Mouse (Mus musculus): ENCODE data around the gene Tuba3a. TPM values are rescaled to one million over a fixed set of nuclear protein-coding genes. Genes with fewer than 3 reads are reported as not detected.
"Not testable (repeated sequence)": the region's sequence is repeated elsewhere in the genome, so short reads cannot be mapped to it uniquely, and the experiment has no call there.

Gene Tuba3a
- polyA plus RNA-seq, 1 experiment from 2014 or later: not detected

DNA sequence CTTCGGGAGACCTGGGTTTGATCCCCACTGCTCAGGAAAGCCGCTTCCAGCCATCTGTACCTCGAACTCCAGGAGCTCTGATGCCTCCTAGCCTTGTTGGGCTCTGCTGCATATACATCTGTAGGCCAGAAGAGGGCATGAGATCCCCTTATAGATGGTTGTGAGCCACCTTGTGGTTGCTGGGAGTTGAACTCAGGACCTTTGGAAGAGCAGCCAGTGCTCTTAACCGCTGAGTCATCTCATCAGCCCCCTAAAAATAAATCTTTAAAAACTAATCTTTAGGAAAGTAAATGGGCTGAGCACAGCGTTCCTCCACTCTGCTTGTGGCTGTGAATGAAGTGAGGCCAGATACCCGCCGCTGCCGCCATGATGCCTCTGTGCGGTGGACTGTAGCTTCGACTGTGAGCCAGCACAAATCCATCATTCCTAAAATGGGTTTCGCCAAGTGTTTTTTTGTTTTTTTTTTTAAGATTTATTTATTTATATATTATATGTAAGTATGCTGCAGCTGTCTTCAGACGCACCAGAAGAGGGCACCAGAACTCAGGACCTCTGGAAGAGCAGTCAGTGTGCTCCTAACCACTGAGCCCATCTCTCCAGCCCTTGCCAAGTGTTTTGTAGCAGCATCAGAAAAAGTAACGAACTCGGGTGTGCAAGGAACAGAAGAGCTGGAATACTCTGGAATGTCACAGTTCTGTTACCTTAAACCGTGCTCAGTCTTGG, 10.8 kb downstream of the Tuba3a start:
- Histone ChIP-seq H3K9ac (no peak overlapping the region), H3K9me3 (no peaks in the 10 kb centered on the region), H3K27ac (no peak overlapping the region), H3K4me3 (no peak overlapping the region), H3K36me3 (replicated peaks) (no peaks in the 10 kb centered on the region), H3K27me3 (replicated peaks) (no peaks in the 10 kb centered on the region), H3K4me1 (peaks cover 6% of the 10 kb centered on the region; the same call in 1 of the 2 replicates), H3K4me2 (no peak overlapping the region)
- WGBS: 63% methylated on average over 15 of the region's 15 CpGs
- ATAC-seq (replicated peaks): no peak

DNA sequence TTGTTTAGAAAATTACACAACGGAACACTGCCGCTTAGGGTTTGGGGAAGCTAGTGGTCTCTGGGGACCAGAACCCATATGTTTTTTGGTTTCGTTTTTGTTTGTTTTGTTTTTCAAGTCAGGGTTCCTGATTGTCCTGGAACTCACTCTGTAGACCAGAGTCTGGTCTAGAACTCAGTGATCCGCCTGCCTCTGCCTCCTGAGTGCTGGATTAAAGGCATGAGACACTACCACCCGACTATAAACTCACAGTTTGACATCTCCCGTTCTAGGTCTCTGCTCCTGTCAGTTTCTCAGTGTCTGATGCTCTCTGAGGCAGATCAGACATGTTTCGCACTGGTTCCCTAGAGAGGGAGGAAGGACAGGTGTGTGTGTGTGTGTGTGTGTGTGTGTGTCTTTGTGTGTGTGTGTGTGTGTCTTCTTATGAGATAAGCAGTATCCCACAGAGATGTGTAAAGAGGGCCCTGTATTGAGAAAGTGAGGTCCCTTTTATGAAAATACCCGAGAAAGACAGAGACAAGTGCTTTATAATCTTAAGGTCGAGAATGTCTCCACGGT, 13.5 kb downstream of the Tuba3a start:
- peaks cover 6% of the 10 kb centered on the region; the same call in 1 of the 2 replicates for H3K4me1 ChIP-seq
- H3K36me3 ChIP-seq (replicated peaks): no peaks in the 10 kb centered on the region
- ATAC-seq (replicated peaks): no peak
- no peaks in the 10 kb centered on the region for H3K9me3 ChIP-seq
- no peak overlapping the region for H3K4me3 ChIP-seq
- H3K4me2 ChIP-seq: no peak overlapping the region
- WGBS: 76% methylated on average over 10 of the region's 10 CpGs
- no peak overlapping the region for H3K9ac ChIP-seq
- no peaks in the 10 kb centered on the region for H3K27me3 ChIP-seq (replicated peaks)
- H3K27ac ChIP-seq: no peak overlapping the region

DNA sequence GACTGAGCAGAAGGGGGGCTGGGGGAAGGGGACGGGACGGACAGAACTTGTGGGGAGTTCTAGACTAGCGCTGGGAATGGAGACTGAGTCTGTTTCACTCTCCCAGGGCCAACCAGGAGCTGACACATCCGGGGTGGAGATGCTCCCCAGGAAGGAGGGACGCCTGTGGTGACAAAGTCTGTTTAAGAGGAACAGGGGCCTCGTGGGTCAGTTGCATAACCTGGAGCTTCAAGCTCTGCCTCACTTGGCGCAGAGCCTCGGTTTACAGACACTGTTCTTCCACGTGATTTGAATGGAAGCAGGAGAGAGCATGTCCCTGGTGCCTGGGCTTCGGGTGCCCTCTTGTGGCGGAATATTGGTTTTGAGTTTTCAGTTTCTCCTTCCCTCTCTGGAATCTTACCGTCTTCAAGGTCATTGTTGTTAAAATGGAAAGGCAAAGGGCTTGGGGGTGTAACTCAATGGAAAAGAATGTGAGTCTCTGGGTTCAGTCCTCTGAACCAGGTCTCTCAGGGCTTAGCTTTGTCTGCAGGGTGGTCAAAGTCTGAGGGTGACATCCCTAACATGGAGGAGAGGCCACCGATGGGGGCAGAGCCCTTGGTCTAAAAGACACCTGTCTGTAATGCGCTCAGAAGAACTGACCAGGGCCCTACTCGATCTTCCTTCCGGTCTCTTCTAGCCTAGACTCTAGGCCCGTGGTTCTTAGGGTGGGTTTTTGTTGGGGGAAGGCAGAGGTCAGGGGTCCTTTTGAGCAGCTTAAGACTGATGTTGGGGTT, 14.2 kb downstream of the Tuba3a start:
- peak overlapping the region; percentile 34 for H3K4me2 ChIP-seq
- no peak overlapping the region for H3K9ac ChIP-seq
- no peaks in the 10 kb centered on the region for H3K27me3 ChIP-seq (replicated peaks)
- H3K9me3 ChIP-seq: no peaks in the 10 kb centered on the region
- H3K4me1 ChIP-seq: peaks cover 6% of the 10 kb centered on the region; the same call in 1 of the 2 replicates
- WGBS: 20% methylated on average over 17 of the region's 17 CpGs
- H3K4me3 ChIP-seq: 0 out of 2 replicates have a peak overlapping the region, but pooled peaks have one; percentile 7
- H3K27ac ChIP-seq: no peak overlapping the region
- no peaks in the 10 kb centered on the region for H3K36me3 ChIP-seq (replicated peaks)
- ATAC-seq (replicated peaks): peak; percentile 93

DNA sequence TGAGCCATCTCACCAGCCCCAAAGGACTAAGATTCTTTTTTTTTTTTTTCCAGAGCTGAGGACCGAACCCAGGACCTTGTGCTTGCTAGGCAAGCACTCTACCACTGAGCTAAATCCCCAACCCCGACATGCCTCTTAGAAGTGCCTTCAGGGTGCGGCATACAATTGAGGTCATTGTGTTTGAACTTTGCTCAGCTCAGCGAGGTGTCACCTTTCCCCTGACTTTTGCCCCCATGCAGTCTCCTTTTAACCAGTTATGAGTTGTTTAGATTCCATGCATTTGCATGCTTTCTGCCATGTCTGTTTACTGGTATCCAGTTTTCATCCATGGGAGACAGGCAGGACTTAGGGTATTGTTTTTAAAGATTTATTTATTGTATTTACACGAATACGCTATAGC, 17.0 kb downstream of the Tuba3a start:
- 50% methylated on average over 6 of the region's 6 CpGs for WGBS
- ATAC-seq (replicated peaks): no peak
- no peaks in the 10 kb centered on the region for H3K36me3 ChIP-seq (replicated peaks)
- no peak overlapping the region for H3K27ac ChIP-seq
- H3K4me1 ChIP-seq: peaks cover 6% of the 10 kb centered on the region; the same call in 1 of the 2 replicates
- H3K4me3 ChIP-seq: no peak overlapping the region
- no peak overlapping the region for H3K9ac ChIP-seq
- no peaks in the 10 kb centered on the region for H3K27me3 ChIP-seq (replicated peaks)
- H3K9me3 ChIP-seq: no peaks in the 10 kb centered on the region
- no peak overlapping the region for H3K4me2 ChIP-seq

DNA sequence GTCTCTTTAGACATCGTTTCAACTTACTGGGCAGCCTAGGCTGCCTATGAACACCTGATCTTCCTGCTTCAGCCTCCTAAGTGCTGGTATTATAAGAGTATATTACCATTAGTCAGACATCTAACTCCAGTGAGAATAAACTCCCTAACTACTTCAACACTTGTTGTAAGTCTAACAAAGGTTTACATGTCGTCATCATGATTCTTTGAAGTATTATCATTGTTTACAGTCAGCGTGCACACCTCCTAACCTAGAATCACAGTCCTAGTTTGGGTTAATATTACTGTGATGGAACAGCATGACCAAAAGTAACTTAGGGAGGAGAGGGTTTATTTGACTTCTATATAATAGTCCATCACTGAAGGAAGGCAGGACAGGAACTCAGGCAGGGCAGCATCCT, 18.4 kb downstream of the Tuba3a start:
- no peak for ATAC-seq (replicated peaks)
- Histone ChIP-seq H3K4me3 (no peak overlapping the region), H3K36me3 (replicated peaks) (no peaks in the 10 kb centered on the region), H3K9me3 (no peaks in the 10 kb centered on the region), H3K27me3 (replicated peaks) (no peaks in the 10 kb centered on the region), H3K4me2 (no peak overlapping the region), H3K27ac (no peak overlapping the region), H3K9ac (no peak overlapping the region), H3K4me1 (peaks cover 6% of the 10 kb centered on the region; the same call in 1 of the 2 replicates)
- 89% methylated on average over 3 of the region's 3 CpGs for WGBS

DNA sequence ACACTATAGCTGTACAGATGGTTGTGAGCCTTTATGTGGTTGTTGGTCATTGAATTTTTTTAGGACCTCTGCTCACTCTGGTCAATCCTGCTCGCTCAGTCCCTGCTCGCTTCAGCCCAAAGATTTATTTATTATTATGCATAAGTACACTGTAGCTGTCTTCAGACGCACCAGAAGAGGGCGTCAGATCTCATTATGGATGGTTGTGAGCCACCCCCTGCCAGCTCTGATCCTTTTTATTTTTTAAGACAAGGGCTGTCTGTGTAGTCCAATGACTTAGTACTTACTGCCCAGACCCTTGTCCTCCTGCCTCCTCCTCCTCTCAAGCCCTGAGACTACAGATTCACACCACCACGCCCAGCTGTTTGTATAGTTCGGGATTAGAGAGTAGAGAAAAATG, 19.2 kb downstream of the Tuba3a start:
- not testable (repeated sequence) for H3K4me3 ChIP-seq; H3K27me3 ChIP-seq (replicated peaks); H3K27ac ChIP-seq; H3K4me2 ChIP-seq; H3K36me3 ChIP-seq (replicated peaks); H3K4me1 ChIP-seq; H3K9me3 ChIP-seq; H3K9ac ChIP-seq; ATAC-seq (replicated peaks)
- 63% methylated on average over 6 of the region's 6 CpGs for WGBS

DNA sequence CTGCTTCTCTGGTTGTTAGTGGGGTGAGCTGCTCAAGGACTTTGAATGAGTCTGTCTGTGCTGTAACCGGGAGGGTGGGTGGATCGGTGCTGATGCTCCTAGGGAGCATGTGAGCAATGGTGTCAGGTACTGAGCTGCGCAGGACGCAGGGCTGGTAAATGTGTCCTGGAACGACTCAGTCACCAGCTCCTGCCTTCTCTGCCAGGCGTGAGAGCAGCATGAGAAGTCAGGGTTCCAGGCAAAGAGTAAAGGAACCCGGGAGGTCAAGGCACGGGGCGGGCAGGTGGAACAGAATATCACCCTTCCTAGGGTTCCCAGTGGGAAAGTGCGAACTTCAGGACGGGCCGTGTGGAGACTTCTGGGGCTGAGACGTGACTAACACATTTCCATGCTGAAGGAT, 19.8 kb downstream of the Tuba3a start:
- H3K27ac ChIP-seq: no peak overlapping the region
- ATAC-seq (replicated peaks): no peak

DNA sequence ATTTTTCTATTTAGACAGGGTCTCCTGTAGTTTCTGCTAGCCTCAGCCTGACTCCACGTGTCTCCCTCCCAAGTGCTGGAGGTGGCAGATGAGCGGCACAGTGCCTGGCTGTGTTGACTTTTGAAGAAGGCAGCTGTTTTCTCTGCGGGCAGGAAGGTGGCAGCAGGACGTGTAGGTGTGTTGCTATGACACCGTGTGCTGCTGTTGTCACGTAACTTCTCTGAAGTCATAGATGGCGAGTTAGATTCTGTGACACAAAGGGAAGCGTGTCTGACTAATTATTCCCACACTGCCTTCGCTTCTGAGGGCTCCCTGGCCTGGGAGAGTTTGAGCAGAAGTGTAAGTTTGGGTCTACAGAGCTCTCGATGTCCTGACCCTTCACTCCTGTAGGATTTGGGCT, 20.6 kb downstream of the Tuba3a start:
- 60% methylated on average over 10 of the region's 10 CpGs for WGBS

More for the DNA sequence above, 19.8 kb downstream of the Tuba3a start:
- Histone ChIP-seq H3K4me1 (no peaks in the 10 kb centered on the region), H3K27me3 (replicated peaks) (no peaks in the 10 kb centered on the region), H3K36me3 (replicated peaks) (no peaks in the 10 kb centered on the region), H3K9me3 (no peaks in the 10 kb centered on the region), H3K9ac (no peak overlapping the region), H3K4me2 (no peak overlapping the region), H3K4me3 (no peak overlapping the region)
- WGBS: 80% methylated on average over 13 of the region's 13 CpGs

DNA sequence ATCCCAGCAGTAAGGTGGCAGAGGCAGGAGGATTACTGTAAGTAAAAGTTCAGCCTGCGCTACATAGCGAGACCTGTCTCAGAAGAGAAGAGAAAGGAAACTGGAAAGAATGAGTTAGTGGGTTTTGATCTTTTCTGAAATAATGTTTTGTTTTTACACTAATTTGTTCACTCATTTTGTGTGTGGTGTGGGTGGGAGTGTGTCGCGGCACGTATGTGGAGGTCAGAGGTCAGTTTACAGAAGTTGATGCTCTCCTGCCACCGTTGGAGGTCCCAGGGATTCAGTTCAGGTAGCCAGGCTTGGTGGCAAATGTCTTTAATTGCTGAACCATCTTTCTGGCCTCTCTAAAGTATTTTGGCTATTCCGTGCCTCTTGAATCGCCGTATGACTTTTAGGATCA, 21.6 kb downstream of the Tuba3a start:
- Histone ChIP-seq H3K4me3 (no peak overlapping the region), H3K9ac (no peak overlapping the region), H3K27me3 (replicated peaks) (no peaks in the 10 kb centered on the region), H3K36me3 (replicated peaks) (no peaks in the 10 kb centered on the region), H3K4me1 (no peaks in the 10 kb centered on the region), H3K9me3 (no peaks in the 10 kb centered on the region), H3K27ac (no peak overlapping the region), H3K4me2 (no peak overlapping the region)
- 89% methylated on average over 9 of the region's 9 CpGs for WGBS
- ATAC-seq (replicated peaks): no peak

More for the DNA sequence above, 20.6 kb downstream of the Tuba3a start:
- Histone ChIP-seq H3K9ac (no peak overlapping the region), H3K27ac (no peak overlapping the region), H3K4me1 (no peaks in the 10 kb centered on the region), H3K36me3 (replicated peaks) (no peaks in the 10 kb centered on the region), H3K9me3 (no peaks in the 10 kb centered on the region), H3K27me3 (replicated peaks) (no peaks in the 10 kb centered on the region), H3K4me3 (no peak overlapping the region), H3K4me2 (no peak overlapping the region)
- ATAC-seq (replicated peaks): no peak

DNA sequence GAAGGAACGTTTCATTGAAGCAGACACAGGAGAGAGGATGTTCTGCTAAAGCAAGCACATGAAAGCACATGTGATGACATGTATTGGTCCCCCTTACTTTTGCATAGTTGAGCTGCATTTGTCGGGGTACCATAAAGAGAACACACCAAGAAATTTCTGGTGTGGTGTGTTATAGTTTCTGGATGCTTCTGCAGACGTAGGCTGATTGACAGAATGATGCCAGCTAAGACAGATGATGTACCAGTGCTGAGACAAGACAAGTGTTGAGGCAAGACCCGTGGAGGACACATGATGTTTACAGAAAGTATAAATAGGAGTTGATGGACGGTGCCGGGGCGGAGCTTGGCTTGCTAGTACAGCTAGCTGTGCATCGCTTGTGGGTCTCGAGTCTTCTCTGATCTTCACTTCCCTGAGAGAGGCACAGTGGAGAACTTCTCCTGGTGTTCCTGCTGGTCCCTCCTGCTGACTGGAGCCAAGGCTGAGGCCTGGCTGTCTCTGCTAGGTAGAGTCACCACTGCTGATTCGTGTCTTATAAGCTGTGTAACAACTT, 25.8 kb downstream of the Tuba3a start:
- Histone ChIP-seq H3K9ac (no peak overlapping the region), H3K36me3 (replicated peaks) (no peaks in the 10 kb centered on the region), H3K4me3 (no peak overlapping the region), H3K4me1 (no peaks in the 10 kb centered on the region), H3K27me3 (replicated peaks) (no peaks in the 10 kb centered on the region), H3K9me3 (no peaks in the 10 kb centered on the region), H3K27ac (no peak overlapping the region), H3K4me2 (no peak overlapping the region)
- WGBS: 84% methylated on average over 10 of the region's 10 CpGs
- ATAC-seq (replicated peaks): no peak

DNA sequence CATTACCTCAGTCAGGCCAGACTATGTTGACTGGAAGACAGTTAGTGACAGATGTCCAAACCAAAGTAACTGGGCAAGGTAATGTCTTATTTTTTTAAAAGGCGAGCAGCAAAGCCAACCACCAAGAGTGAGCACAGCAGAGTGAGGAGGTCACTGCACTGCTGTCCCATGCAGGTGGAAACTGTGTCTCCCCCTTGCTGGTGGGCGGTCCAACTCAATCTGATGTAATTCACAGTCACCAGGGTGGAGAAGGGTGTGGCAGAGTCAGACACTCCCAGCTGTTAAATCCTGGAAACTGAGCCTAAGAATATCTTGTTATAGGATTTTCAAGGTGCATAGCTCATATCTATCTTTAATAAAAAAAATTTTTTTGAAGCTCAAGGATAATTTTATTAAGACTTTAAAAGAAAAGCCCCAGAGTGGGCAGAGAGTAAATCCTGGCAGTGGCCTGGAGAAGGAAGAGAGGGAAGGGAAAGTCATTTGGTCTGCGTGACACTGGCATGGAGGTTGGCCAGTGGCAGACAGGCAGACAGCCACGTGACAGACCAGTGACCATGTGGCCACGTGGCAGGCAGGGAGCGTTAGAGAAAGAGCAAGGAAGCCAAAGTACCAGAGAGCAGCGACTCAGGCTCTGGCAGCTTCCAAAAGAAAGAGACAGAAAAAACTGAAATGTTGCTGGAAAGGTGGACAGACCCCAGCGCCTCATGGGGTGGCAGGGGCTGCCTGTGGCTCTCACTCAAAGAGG, 29.4 kb downstream of the Tuba3a start:
- Histone ChIP-seq H3K27ac (no peak overlapping the region), H3K9ac (no peak overlapping the region), H3K4me1 (no peaks in the 10 kb centered on the region), H3K4me3 (no peak overlapping the region), H3K36me3 (replicated peaks) (no peaks in the 10 kb centered on the region), H3K4me2 (no peak overlapping the region), H3K9me3 (no peaks in the 10 kb centered on the region), H3K27me3 (replicated peaks) (no peaks in the 10 kb centered on the region)
- no peak for ATAC-seq (replicated peaks)
- 82% methylated on average over 8 of the region's 8 CpGs for WGBS

Data from midbrain, embryonic 15.5 days (tissue).